Mouse (Mus musculus) CD4-positive helper T cell, adult 2 months (primary cell): ENCODE results near the gene Tbx2.

Source experiments
- DNase-seq: peaks from one replicate; pipeline ENCODE4 v3.0.0-alpha.2; 2012; ENCODE audit warnings: low read depth, missing footprints, low spot score

Tbx2 gene

DNA sequence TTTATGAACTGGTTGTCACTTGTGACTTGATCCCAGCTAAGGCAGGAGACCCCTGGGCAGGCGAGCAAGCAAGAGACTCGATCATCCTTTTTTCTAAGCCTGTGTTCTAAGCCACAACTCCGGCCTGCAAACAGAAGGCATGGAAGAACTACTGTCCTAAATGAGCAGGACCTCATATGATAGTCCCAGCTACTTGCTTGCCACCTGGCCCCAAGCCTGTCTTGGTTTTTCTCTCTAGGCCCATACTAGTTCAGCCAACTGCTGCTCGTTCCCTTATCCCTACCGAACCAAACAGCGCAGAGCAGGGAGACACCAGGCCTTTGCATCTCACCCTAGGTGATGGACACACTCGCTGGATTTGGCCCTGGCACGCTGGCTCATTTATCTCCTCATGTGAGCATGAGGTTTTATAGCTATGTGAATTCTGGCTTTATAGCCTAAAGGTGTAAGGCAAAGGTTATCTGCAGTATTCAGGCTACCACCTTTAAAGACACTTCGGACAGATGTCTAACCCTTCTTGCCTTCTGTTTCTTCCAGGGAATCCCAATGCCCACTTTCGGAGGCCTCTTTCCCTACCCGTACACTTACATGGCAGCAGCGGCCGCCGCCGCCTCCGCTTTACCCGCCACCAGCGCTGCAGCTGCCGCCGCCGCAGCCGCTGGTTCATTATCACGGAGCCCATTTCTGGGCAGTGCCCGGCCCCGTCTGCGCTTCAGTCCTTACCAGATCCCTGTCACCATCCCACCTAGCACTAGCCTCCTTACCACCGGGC is 7.9 kb downstream of the Tbx2 start:
- DNase-seq: no peak

DNA sequence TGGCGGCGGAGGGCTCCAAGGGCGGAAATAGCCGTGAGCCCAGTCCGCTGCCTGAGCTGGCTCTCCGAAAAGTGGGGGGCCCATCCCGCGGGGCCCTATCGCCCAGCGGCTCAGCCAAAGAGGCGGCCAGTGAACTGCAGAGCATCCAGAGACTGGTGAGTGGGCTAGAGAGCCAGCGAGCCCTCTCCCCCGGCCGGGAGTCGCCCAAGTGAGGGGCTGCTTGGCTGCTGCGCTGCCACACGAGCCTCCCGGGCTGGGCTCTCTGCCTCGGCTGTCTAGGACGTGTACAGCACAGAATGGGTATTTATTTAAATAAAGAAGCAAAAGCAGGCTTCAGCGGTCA is 8.4 kb downstream of the Tbx2 start:
- no peak for DNase-seq

DNA sequence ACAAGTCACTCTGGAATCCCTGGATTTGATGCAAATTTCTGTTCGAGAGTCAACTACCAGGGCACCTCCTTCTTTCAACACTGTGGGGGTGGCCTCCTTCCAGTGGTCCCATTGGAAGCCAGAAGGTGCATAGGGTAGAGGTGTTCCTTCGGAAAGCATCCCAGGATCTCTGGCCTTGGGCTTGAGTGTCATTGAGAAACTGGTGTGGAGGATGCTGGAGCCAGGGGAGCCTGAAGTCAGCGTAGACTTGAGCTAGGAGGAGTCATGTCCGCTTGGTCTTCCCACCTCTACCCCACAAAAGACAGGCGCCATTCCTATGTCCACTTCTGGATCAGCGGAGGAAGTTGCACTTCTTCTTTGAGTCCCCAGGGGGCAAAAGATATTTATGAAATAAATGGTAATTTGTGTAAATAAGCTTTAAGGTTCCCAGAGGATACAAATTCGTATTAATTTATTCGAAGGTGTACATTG is 8.9 kb downstream of the Tbx2 start:
- no peak for DNase-seq

DNA sequence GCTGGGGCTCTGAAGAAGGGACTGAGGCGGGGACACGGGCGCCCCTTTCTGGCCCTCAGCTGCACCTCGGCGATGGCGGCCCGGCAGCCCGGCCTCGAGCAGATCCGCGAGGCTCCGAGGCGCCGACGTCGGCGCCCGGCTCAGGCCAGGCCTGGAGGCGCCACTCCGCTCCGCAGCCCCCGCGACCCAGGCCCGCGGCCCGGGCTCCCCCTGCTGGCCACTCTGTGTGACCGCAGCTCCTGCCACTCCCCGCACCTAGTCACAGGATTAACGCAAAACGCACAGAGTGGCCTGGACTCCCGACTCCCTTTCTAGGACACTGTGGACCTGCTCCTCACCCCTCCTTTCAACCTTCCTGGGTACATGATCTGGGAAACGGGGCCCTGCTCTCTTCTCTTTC is 9.6 kb downstream of the Tbx2 start:
- peak; percentile 64 for DNase-seq

DNA sequence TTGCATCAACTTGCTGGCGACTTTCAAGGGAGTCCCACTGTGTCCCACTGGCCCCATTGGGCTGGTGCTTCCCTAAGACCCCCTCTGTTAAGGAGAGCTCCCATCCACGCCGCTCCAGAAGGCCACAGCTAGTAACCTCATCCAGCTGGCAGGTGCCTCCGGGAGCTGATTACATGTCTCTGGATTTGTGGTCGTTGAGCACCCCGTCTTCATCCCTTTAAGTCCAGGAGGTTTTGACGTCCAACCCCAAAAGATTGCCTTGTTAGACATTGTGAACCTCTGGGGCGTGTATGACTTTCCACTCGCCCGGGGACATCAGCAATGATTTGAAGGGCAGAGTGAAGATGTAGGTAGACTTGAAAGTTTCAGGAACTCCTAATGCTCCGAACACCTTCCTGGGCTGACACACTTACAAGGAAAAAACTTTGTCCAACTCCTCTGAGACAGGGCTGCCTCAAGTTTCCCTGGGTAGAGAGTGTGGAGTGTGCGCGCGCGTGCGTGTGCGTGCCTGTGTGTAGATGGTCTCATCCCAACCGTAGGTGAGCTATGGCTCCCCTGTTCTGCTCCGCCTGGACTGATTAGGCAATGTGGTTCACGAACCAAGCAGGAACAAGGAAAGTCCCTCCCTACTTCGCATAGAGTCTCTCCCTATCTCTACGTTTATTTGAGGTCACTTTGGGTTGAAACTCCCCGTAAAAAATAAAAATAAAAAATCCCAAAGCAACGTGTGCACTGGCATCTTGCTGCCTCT is 10.4 kb downstream of the Tbx2 start:
- no peak for DNase-seq

DNA sequence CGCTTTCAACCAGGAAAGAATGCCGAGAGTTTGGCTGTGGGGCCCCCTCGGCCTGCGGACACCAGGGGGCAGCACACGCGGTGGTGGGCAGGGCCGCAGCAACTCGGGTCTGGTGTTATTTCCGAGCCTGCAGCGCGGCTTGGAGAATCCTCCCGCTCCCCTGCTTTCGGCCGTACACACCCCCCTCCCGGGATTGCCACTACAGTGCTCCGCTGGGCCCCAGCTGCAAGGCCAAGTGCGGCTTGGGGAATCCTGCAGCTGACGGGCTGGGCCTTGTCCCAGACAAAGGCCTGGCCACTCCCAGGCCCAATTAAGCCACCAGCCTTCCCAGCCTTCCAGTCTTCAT is 11.0 kb downstream of the Tbx2 start:
- peak; percentile 65 for DNase-seq

DNA sequence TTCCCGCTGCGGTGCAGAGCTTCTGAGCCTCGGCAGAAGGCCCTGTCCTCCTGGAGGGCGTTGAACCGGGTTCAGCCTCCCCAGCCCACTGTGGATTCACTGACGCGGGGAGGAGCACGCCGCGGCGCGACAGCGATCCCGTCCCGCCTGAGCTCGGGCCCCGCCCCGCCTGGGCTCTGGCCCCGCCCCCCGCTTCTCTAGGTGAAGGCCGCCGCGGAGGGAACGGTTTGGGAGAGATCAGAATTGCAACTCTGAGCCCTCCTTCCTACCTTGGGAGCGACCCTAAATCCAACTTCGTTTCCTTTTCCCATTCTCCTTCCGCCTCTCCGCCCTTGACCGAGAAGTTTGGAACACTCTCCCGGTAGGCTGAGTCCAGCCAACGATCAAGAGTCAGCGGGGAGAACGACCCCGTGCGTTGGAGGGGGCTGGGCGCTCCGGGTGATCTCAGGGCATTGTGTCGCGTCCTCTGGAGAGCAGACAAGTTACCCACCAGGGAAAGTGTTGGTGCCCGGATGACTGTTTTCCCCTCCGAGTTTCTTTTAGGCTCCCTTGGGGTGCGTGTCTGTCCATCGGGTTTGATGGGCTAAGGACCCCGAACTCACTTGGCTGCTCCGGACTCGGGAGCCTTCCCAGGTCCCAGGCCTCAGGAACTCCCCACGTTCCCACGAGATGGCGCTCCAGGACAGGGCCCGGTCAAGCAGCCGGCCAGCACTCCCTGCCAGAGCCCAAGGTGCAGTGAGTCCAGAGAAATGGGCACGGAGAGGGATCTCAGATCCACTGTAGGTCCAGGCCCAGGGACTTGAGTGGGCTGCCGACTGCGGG is 12.0 kb downstream of the Tbx2 start:
- DNase-seq: peak; percentile 60

DNA sequence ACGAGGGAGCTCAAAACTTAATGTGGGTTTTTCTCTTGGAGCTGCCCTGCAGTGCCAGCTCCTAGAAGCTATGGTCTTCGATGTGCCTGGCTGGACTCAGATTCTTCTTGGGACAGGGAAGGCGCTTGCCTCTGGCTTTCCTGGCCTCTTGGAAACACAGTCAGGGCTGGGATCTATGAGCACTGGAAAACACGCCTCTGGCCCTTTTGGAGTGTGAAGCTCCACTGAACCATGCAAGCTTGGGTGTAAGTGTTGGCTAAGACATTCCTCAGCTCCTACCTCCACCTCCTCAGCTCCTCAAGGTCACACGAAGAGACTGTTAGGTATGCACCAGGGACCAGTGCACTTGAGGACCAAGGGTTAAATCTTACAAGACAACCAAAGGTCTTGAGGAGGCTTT is 12.6 kb downstream of the Tbx2 start:
- DNase-seq: no peak

DNA sequence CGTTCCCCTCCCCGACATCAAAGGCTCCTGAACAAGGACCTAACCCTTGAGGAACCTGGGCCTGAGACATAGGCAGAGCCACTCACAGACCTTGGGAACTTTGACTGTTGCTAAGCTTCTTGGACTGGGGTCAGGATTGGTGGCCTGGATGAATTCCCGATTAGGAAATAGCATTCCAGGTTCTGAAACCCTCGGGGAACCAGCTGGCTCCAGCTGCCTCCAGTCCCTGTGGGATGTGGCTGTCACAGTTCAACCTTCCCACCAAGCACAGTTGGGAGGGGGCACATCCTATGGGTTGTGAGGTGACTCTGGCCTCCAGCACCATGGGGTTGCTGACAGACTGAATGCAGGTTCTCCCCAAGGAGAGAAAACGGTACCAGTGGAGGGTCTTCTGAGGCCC is 13.6 kb downstream of the Tbx2 start:
- DNase-seq: no peak

DNA sequence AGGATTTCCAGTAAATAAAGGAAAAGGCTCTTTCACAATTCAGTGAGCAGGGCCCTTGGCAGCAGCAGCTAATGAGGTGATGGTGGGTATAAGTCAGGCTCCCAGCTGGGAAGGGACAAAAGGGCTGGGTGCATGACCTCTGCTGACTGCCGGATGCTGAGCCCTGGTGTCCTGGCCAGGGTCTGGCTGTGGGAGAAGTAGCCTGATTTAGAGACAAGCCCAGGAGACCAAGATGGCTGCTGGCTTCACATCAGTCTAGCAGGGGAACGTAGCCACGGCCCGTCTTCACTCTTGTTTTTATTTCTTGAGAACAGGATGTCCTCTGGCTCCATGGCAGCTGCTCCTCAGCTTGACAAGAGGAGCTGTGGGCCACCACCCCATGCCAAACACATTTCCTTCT is 14.2 kb downstream of the Tbx2 start:
- no peak for DNase-seq

DNA sequence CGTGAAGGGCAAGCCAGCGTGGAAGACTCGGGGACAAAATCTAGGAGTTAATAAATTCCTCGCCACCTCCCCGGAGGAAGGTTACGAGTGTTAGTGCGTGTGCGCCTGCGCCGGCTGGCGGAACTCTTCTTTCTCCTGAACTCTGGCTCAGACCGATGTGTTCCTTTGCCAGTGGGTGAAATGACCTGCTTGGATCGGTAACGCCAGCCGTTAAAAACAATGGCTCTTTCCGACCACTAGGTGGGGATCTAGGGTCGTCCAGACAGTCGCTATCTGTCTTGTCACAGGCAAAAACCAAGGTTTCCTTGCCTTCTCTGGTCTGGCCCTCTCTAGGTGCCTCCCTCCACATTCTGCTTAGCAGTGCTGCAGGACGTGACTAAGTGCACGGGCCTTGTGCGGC is 16.7 kb downstream of the Tbx2 start:
- DNase-seq: peak; percentile 65

DNA sequence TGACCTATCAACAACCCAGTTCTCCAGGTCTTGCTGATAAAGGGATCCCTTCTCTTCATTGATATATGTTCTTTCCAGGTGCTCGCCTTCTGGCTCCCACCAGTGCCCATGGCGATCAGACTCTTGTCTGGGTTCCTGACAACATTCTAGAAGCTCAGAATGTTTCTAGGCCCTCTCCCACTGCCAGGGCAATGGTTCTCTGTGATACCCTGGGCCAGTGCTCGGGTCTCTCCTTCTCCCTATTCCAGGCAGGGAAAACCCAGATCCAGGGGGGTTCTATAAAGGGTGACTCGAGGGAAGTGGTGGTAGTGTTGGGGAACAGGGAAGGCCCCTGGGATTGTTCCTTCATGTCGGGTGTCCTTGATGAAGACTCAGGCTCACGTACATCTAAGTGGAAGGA is 17.9 kb downstream of the Tbx2 start, which contains the start of gene Gm11444:
Gene Gm11444, minus strand, starts transcription at position 101 of the 400 bp plus-strand sequence.
- no peak for DNase-seq

DNA sequence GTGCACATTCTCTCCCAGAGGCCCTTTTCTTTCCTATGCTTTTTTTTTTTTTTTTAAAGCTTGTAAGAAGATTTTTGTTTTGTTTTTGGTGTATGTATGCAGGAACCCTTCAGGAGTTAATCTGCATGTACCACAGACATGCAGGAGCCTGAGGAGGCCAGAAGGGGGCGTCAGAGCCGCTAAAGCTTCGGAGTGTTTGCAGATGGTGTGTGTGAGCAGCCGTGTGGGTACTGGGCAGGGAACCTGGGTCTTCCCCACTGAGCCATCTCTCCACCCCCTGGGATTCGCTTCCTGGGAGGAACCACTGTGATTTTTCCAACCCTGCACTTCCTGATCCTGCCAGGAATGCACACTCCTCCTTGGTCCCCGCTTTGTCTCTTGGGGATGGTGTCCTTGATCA is 18.4 kb downstream of the Tbx2 start:
- no peak for DNase-seq

DNA sequence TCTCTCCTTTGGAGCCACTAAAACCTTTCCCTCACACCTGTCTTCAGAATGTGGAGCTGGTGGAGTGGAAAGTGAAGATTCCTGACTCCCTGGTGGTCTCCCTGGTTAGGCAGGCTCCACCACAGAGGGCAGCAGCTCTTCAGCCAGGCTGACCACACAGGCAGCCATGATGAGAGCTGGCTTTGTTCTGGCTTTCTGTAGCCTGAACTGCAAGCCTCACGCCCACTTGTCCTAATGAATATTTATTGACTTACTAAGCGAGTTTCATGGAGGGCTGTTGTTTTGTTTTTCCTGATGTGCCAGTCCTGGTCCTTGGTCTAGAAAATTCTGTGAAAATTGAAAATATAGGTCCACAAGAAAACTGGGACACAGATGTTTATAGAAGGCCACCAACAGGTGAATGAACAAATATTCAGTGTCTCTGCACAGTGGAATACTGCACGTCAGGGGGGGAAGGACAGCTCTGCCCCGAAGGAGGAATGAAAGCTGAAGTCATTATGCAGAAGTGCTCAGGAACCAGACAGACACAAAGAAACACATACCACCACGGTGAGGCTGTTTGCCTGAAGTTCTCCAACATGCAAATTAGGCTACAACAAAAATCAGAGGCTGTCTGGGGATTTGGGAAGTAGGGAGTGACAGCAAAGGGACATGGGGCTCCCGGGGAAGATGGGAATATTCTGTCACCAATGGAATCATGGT is 25.8 kb downstream of the Tbx2 start:
- no peak for DNase-seq

DNA sequence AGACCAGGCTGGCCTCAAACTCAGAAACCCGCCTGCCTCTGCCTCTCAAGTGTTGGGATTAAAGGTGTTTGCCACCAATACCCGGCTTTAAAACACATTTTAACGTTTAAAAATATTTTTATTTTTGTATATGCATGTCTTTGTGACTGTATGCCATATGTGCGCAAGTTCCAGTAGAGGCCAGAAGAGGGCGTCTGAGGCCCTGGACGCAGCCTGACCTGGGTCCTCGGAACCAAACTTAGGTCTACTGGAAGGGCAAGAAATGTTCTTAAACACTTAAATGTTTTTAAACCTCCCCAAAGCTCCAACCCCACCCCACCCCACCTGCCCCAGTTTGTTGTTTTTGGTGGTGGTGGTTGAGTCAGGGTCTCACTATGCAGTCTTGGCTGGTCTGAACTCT is 32.0 kb downstream of the Tbx2 start:
- DNase-seq: no peak

DNA sequence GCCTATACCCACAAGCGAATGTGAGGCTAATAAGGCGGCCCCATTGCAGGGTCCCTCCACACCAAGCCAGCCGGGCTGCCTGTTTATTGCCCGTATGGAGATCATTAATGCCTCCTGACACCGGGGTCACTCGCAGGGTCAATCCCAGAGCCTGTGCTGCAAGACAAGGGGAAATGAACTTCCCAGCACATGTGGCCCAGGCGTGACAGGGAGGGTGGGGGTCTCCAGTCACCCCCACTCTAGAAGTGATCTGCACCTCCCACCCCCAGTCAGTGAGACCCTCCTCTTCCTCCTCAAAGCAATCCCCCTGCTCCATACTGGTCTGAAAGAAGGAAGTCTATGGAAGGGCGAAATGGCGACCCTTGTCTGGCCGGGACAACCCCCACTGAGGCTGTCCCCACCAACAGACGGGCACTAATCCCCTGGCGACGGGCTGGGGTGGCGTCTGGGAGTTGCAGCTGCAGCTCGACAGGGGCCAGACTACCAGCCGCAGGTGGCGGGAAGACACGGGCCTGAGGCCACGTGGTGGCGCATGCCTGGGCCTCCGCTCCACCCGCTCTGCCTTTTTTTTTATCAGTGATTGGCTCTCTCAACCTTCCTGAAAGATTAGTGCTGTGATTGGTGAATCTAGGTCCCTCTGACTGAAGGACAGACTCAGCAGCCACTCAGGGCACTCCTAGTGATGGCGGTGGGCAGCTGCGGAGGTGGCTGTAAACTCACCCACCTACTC is 43.9 kb downstream of the Tbx2 start:
- DNase-seq: no peak

DNA sequence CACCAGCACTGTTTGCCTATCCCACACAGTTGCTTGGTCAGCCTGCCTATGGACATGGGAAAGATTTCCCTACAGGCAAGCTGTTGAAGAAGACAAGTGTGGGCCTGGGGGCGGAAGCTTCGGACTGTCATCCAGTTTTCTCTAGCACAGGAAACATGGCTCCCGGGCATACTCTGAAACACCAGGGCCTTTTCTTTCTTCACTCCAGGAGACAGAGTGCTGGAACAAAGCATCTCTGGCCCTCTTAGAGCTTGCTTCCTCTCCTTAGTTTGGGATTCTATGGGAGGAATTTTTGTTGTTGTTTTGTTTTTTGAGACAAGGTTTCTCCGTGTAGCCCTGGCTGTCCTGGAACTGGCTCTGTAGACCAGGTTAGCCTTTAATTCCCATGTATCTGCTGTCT is 52.1 kb downstream of the Tbx2 start:
- no peak for DNase-seq

DNA sequence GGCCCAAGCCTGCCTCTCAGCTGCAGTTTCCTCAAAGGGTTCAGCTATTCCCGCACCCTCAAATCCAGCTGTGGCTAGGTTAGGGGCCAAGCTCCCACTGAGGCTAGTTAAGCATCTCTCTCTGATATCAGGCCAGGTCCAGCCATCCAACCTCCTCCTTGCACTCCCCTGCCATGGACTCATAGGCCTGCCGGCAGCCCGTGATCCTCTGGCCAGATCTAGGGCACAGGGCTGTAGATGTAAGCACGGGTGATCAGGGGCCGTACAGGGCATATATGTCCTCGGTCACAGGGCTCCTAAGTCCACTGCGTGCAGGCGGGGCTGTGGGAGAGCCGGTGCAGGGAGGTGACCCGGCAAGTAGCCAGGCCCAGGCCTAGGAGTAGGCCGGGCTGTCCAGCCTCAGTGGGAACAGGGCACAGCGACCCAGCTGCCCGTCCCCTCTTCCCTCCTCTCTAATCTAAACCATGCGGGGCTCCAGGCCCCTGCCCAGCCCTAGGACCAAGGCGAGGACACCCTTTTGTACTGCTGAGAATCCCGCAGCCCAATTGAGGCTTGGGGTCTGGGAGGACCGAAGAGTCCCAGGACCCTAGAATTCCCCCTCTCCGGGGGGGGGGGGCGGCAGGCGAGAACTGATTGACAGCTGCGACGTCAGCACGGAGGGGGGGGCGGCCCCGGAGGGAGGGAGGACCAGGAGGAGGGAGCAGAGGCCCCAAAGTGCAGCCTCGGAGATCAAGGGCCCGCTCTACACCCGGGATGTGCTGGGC is 53.5 kb downstream of the Tbx2 start, which contains the start of gene Tbx4:
Gene Tbx4, plus strand, starts transcription at position 758 of the 764 bp plus-strand sequence.
- DNase-seq: no peak

DNA sequence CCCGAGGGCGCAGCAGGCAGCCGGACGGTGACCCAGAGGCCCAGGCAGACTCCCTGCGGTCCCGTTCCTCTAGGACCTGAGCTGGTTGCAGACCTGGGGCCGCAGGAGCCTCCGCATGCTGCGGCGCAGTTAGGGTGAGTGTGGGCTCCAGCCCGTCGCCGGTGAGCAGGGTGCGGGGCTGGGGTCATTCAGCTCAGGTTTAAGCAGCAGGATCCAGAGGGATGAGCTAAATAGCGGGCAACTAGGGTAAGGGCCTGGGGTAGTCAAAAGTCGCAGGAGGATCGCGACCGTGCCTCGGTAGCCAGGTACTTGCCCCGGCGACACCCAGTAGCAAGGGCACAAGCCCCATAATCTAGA is 54.1 kb downstream of the Tbx2 start:
- no peak for DNase-seq

DNA sequence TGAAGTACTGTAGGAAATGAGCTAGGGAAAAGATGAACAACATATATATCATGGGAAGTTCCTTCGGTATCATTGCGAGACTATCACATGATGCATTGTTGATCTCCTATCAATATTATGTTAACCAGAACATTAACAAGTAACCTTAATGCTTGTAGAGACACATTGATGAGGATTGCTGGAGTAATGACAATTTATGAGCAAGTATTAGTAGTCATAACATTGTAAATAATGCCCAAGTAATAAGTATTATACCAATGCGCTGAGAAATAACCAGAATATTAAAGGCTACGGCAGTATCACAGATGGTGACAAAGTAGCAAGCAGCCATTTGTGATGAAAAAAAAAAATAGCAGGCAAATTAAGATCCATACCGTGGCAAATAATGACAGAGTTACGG is 54.9 kb downstream of the Tbx2 start:
- DNase-seq: no peak
